Mouse (Mus musculus) cortical plate, adult 2 months (tissue): Measurements from ENCODE around the gene Nemp1.

Source experiments
- CTCF ChIP-seq: fragments of 200-500 bp; IDR thresholded peaks from 2 replicates; pipeline ENCODE4 v1.5.1; 2011; ENCODE audit warnings: mild to moderate bottlenecking, control low read depth, low read length; ENCODE audit not compliant: insufficient read depth; ENCODE audit errors: extremely low read depth
- POLR2A ChIP-seq: fragments of 200-500 bp; IDR thresholded peaks from 2 replicates; pipeline ENCODE4 v1.6.1; 2011; ENCODE audit warnings: mild to moderate bottlenecking, low read length, control low read depth; ENCODE audit not compliant: insufficient read depth; ENCODE audit errors: extremely low read depth

GRCm38 (mm10) chr10:127703299-127703698, 36.6 kb downstream of the Nemp1 start:
- TF ChIP-seq CTCF (no peak), POLR2A (no peak)
